ENCODE assay signal across 8 mouse cellular contexts in the genomic region with DNA sequence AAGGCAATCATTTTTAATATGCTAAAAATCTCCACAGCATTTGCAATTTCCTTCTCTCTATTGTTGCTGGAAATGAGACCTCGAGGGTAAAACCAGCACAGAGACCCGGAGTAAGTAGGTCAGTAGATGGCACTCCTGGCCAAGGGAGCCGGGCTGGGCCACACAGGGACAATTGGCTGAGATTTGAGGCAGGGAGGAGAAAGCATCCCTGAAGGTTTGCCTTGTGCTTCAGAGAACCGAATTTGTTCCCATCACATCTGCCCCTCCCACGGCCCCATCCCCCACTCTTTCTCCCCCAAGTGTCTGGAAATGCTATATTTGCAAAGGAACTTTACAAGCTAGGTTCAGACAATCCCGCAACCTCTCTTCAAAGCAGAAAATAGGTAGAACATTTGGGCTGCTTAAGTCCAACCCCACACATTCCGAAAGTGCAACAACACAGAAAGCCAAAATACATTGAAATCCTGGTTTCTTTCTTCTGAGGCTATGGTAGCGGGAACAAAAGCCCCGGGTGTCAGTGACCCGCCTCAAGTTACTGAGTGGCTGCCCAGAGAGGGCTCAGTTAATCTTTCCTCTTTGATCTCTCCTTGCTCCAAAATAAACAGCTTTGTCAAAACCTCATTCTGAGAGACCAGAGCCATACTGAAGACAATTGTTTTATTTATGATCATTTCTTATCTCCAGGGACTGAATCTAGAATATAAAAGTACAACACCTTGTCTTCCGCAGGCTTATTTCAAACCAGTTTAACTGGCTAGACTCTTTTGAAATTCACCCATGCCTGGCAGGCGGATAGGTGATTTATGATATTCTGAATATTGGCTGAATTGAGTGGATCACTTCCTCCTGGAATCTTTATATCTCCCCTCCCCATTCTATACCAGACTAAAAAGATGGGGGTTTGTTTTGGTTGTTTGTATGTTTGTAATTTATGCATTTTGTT.
DNase-seq lines count a peak whose midpoint lies in the region; ATAC-seq and TF ChIP-seq lines count a peak whose summit lies in the region.

No protein-coding gene starts in this region.

- peaks cover 18% of the 10 kb centered on the region; the same call in 1 of the 2 replicates for H3K36me3 ChIP-seq in kidney, embryonic 14.5 days (ENCODE audit: control insufficient read depth, insufficient read depth, low read length)
- H3K36me3 ChIP-seq in limb, embryonic 13.5 days: peaks cover 23% of the 10 kb centered on the region
- H3K36me3 ChIP-seq in thymus, adult 2 months (ENCODE audit: control insufficient read depth, insufficient read depth, low read length): peaks cover 7% of the 10 kb centered on the region

- H3K9me3 ChIP-seq in kidney, embryonic 14.5 days (ENCODE audit: control insufficient read depth, low read length): no peaks in the 10 kb centered on the region
- no peaks in the 10 kb centered on the region for H3K9me3 ChIP-seq in limb, embryonic 13.5 days

- ATAC-seq in common myeloid progenitor, adult 5-6 weeks (replicated peaks; ENCODE audit: low read depth, poor library complexity, severe bottlenecking): 0 out of 2 replicates have a peak, but pooled peaks have one; percentile 35
- peak; percentile 84 for ATAC-seq in kidney, embryonic 14.5 days (ENCODE audit: low FRiP score, low TSS enrichment)
- peak; percentile 48; the same call in 1 of the 2 replicates for ATAC-seq in limb, embryonic 13.5 days (ENCODE audit: low FRiP score, low read depth)

- intact Hi-C loops in gastrocnemius, postnatal 14 days (cut with DNase I; ENCODE audit: low total_unique reads): loop anchor here (10.0 kb wide), 4 partner anchors 249 to 559 kb away; partner anchors contain the start of gene Mllt3

- 9% methylated on average over 12 of the region's 12 CpGs for WGBS in kidney, embryonic 14.5 days
- WGBS in limb, embryonic 13.5 days: 13% methylated on average over 12 of the region's 12 CpGs
- 25% methylated on average over 12 of the region's 12 CpGs for WGBS in olfactory bulb, adult 2 months
- 79% methylated on average over 12 of the region's 12 CpGs for WGBS in thymus, adult 2 months

- peaks cover 4% of the 10 kb centered on the region; the same call in 1 of the 2 replicates for H3K4me1 ChIP-seq in kidney, embryonic 14.5 days (ENCODE audit: control insufficient read depth, insufficient read depth, low read length)
- H3K4me1 ChIP-seq in limb, embryonic 13.5 days: peaks cover 10% of the 10 kb centered on the region
- peaks cover 3% of the 10 kb centered on the region; the same call in 1 of the 2 replicates for H3K4me1 ChIP-seq in olfactory bulb, adult 2 months (ENCODE audit: control insufficient read depth, insufficient read depth, low read length)
- no peaks in the 10 kb centered on the region for H3K4me1 ChIP-seq in thymus, adult 2 months (replicated peaks; ENCODE audit: control insufficient read depth, insufficient read depth, low read length)

- no peak overlapping the region for H3K9ac ChIP-seq in kidney, embryonic 14.5 days (ENCODE audit: low read depth, low read length)
- H3K9ac ChIP-seq in limb, embryonic 13.5 days: no peak overlapping the region

- H3K27me3 ChIP-seq in kidney, embryonic 14.5 days (ENCODE audit: control insufficient read depth, insufficient read depth, low read length): no peaks in the 10 kb centered on the region
- H3K27me3 ChIP-seq in limb, embryonic 13.5 days: no peaks in the 10 kb centered on the region
- H3K27me3 ChIP-seq in thymus, adult 2 months (ENCODE audit: control insufficient read depth, insufficient read depth, low read length): no peaks in the 10 kb centered on the region

- no peak overlapping the region for H3K27ac ChIP-seq in kidney, embryonic 14.5 days (ENCODE audit: low read depth, low read length)
- H3K27ac ChIP-seq in limb, embryonic 13.5 days: no peak overlapping the region
- no peak overlapping the region for H3K27ac ChIP-seq in olfactory bulb, adult 2 months (ENCODE audit: insufficient read depth, low read depth, low read length)
- no peak overlapping the region for H3K27ac ChIP-seq in thymus, adult 2 months (ENCODE audit: control insufficient read depth, insufficient read depth, low read length)

- H3K4me2 ChIP-seq in kidney, embryonic 14.5 days (replicated peaks; ENCODE audit: low read depth, low read length): peak overlapping the region; percentile 22; the same call in 1 of the 2 replicates
- H3K4me2 ChIP-seq in limb, embryonic 13.5 days (replicated peaks): peak overlapping the region; percentile 30; the same call in 1 of the 2 replicates

- peak; percentile 50 for TF ChIP-seq CTCF in olfactory bulb, adult 2 months (IDR thresholded peaks at IDR 0.05; ENCODE audit: insufficient read depth, low read depth, low read length)
- TF ChIP-seq CTCF in thymus, adult 2 months (IDR thresholded peaks at IDR 0.05; ENCODE audit: borderline replicate concordance, control insufficient read depth, extremely low read depth, insufficient read depth, low read length, poor library complexity): no peak

- no peak for TF ChIP-seq POLR2A in olfactory bulb, adult 2 months (IDR thresholded peaks at IDR 0.05; ENCODE audit: insufficient read depth, low read depth, low read length)
- TF ChIP-seq POLR2A in thymus, adult 2 months (IDR thresholded peaks at IDR 0.05; ENCODE audit: control insufficient read depth, extremely low read depth, insufficient read depth, low read length, poor library complexity): no peak

- H3K4me3 ChIP-seq in kidney, embryonic 14.5 days (ENCODE audit: low read length): no peak overlapping the region
- no peak overlapping the region for H3K4me3 ChIP-seq in limb, embryonic 13.5 days
- H3K4me3 ChIP-seq in olfactory bulb, adult 2 months (ENCODE audit: insufficient read depth, low read depth, low read length): no peak overlapping the region
- H3K4me3 ChIP-seq in thymus, adult 2 months (ENCODE audit: control insufficient read depth, insufficient read depth, low read length): no peak overlapping the region

- peak; percentile 5 for DNase-seq in thymus, postnatal 14 days
- no peak for DNase-seq in thymus, adult 18-20 months
- peak; percentile 47 for DNase-seq in gastrocnemius, postnatal 14 days
- no peak for DNase-seq in thymus, adult 2 months

Comparison
In these comparisons a context has a peak if more than half of its experiments do, and no peak if none do; other contexts are left out.
1. DNase-seq: peak in thymus, postnatal 14 days (single experiment) and gastrocnemius, postnatal 14 days (single experiment); none in thymus, adult 18-20 months (0 of 2) and thymus, adult 2 months (single experiment).
2. Peak in every context shown above with its lines, with median percentiles within 50 percentile points of each other: ATAC-seq.